Mouse (Mus musculus) limb, embryonic 12.5 days (tissue): Measurements from ENCODE around the gene Cacna1c. TPM values are rescaled to one million over a fixed set of nuclear protein-coding genes. Genes with fewer than 3 reads are reported as not detected.

Experiments used
- ATAC-seq: fragments of 200-750 bp; cut with Nextera tagmentation; 2 replicates; pipeline ENCODE4 v1.8.0; 2017; ENCODE audit warnings: low read depth, moderate TSS enrichment; ENCODE audit not compliant: insufficient number of reproducible peaks, insufficient read depth, low FRiP score, low TSS enrichment
- H3K27ac ChIP-seq: fragments of 300-500 bp; sonication (generic); 2 replicates; pipeline ENCODE4 v1.5.1; 2016; ENCODE audit warnings: mild to moderate bottlenecking, moderate library complexity
- H3K27me3 ChIP-seq: fragments of 300-500 bp; sonication (generic); 2 replicates; pipeline ENCODE4 v1.6.1; 2016; ENCODE audit warnings: mild to moderate bottlenecking, moderate library complexity
- H3K36me3 ChIP-seq: fragments of 300-500 bp; sonication (generic); 2 replicates; pipeline ENCODE4 v1.6.1; 2016; ENCODE audit warnings: mild to moderate bottlenecking, moderate library complexity
- H3K4me1 ChIP-seq: fragments of 300-500 bp; sonication (generic); replicated peaks from 2 replicates; pipeline ENCODE4 v1.6.1; 2016
- H3K4me2 ChIP-seq: fragments of 300-500 bp; sonication (generic); 2 replicates; pipeline ENCODE4 v1.6.1; 2016; ENCODE audit warnings: mild to moderate bottlenecking, moderate library complexity
- H3K4me3 ChIP-seq: fragments of 300-500 bp; sonication (generic); replicated peaks from 2 replicates; pipeline ENCODE4 v1.5.1; 2016; ENCODE audit warnings: mild to moderate bottlenecking
- H3K9ac ChIP-seq: fragments of 300-500 bp; sonication (generic); replicated peaks from 2 replicates; pipeline ENCODE4 v1.6.1; 2016; ENCODE audit warnings: mild to moderate bottlenecking, moderate library complexity
- H3K9me3 ChIP-seq: fragments of 300-500 bp; sonication (generic); 2 replicates; pipeline ENCODE4 v1.6.1; 2016; ENCODE audit warnings: mild to moderate bottlenecking, moderate library complexity
- WGBS: fragments of 180-500 bp; shearing (Covaris S2); methylation state at CpG from one replicate; pipeline ENCODE4 v1.1.7; 2016; 5-methylcytosine and 5-hydroxymethylcytosine counted together
- polyA plus RNA-seq: library from polyadenylated mRNA; unstranded; fragments of >200 nt; fragmentation: Nextera tagmentation; extraction: Ambion mirVana; gene quantifications from 2 replicates; pipeline ENCODE4 v1.2.1, GENCODE M21; 2016

Cacna1c gene
- polyA plus RNA-seq, 1 experiment from 2014 or later: 13.8 TPM

DNA sequence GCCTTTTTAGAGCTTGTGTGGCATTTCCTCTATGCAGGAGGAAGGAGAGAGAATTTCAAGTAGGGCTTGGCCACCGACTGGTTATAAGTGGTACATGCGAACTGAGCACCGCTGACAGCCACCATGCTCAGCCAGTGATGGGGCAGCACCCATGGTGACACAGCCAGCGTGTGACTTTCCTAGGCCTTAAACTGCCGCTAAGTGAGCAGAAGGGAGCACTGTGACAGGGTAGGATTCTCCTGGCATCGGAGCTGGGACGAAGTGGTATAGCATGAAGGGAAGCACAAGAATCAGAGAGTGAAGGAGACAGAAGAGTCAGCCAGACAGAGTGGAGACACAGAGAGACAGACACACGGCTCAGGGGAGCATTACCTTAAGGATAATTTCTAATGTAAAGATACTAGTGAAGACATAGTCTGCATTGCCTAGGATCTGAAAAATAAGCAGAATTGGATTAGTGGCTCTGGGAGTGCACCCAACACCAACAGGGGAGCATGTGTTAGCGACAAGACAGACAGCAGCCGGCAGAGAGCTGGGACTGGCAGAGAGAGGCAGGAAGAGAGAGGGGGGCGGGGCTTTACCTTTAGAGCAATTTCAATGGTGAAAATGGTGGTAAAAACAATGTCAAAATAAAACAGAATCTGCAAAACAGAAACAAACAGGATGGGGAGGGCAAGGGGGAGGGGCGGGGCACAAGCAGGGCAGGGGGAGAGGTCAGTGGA, 522.1 kb downstream of the Cacna1c start:
- Histone ChIP-seq H3K36me3 (peaks cover 47% of the 10 kb centered on the region), H3K9ac (no peak overlapping the region), H3K27me3 (no peaks in the 10 kb centered on the region), H3K9me3 (no peaks in the 10 kb centered on the region), H3K4me2 (no peak overlapping the region), H3K27ac (no peak overlapping the region), H3K4me3 (no peak overlapping the region), H3K4me1 (no peaks in the 10 kb centered on the region)
- ATAC-seq: no peak
- 82% methylated on average over 12 of the region's 12 CpGs for WGBS

DNA sequence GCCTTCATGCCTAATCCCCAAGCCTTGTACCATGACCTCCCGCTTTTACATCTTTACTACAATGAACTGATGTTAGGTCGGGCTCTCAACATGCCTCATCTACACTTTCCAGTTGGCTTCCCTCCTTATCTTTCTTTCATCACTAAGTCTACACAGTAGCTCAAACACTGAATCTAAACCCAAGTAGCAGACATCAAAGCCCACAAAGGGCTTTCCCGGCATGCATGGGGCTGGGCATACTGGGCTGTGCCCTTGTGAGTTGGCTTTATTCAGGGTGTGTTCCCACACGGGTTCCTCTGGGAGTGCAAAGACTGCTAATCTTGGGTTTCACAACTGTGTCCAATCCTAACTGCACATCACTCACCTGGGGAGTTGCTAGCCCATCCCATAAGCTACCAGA, 542.9 kb downstream of the Cacna1c start:
- Histone ChIP-seq H3K27ac (no peak overlapping the region), H3K4me2 (no peak overlapping the region), H3K4me3 (no peak overlapping the region), H3K9me3 (no peaks in the 10 kb centered on the region), H3K9ac (no peak overlapping the region), H3K36me3 (peaks cover 79% of the 10 kb centered on the region), H3K4me1 (no peaks in the 10 kb centered on the region), H3K27me3 (no peaks in the 10 kb centered on the region)
- 89% methylated on average over 4 of the region's 4 CpGs for WGBS
- ATAC-seq: no peak

DNA sequence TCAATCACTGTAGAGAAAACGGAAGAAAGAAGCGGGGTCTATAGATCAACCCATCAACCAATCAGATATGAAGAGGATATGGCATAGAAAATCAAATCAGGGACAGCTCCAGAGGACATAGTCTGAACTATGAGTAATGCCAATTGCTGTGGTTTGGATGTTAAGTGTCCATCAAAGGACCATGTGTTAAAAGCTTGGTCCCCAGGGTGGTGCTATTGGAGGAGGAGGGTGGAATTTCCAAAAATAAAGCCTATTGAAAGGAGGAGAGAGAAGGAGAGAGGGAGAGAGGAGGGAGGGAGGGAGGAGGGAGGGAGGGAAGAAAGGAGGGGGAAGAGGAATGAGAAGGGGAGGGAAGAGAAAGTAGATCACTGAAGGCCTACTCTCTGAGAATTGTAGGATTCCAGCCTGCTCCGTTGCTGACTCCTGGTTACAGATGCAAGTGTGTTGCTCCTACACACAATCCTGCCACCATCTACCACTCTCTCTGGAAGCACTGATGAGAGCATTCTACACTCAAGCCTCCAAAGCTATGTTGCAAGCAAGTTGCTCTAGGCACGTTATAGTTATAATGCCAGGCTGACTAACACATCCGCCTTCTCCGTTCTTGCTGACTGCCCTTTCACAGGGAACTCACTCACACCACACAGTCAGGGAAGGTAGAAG, 547.0 kb downstream of the Cacna1c start:
- no peak overlapping the region for H3K4me3 ChIP-seq
- no peak overlapping the region for H3K4me2 ChIP-seq
- no peaks in the 10 kb centered on the region for H3K9me3 ChIP-seq
- no peak for ATAC-seq
- 89% methylated on average over 6 of the region's 6 CpGs for WGBS
- H3K27me3 ChIP-seq: no peaks in the 10 kb centered on the region
- no peak overlapping the region for H3K27ac ChIP-seq
- peaks cover 57% of the 10 kb centered on the region for H3K36me3 ChIP-seq
- H3K9ac ChIP-seq: no peak overlapping the region
- no peaks in the 10 kb centered on the region; the same call in 1 of the 2 replicates for H3K4me1 ChIP-seq

DNA sequence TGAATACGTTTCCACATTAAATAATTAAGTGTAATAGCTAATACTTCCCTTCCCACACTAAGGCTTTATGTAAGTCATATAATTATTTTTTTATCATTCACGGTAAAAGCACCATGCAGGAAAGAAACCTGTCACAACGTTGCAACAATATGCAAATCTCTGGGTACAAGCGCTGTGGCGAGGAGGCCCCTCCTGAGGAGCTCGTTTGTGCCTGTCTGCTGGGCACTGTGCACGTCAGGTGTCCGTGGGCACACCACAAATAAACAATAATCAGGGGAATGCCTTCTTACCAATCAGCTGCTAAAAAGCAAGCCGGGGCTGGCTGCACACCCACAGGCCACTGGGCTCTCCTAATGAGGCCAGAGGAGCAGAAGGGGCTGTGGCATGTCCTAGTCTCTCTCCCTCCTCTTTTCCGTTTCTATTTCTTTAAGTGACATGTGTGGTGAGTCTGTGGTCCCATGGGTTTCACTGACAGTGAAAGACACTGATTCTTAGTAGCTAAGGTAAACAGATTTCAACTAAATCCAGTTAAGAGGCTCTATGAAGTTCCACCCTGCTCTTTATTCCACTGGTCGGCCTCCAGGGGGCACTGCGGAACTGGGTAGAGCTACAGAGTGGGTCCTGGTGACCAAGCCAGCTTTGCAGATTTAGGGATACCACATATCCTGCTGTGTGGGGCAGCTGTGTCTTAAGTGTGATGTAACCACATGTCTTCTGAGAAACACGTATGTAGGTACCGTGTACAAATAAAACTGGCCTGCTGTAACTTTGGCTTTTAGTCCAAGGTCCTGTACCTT, 549.8 kb downstream of the Cacna1c start:
- Histone ChIP-seq H3K9me3 (no peaks in the 10 kb centered on the region), H3K36me3 (peaks cover 37% of the 10 kb centered on the region), H3K4me3 (no peak overlapping the region), H3K4me2 (no peak overlapping the region), H3K9ac (no peak overlapping the region), H3K27me3 (no peaks in the 10 kb centered on the region), H3K4me1 (no peaks in the 10 kb centered on the region; the same call in 1 of the 2 replicates), H3K27ac (no peak overlapping the region)
- WGBS: 57% methylated on average over 14 of the region's 14 CpGs
- no peak for ATAC-seq

DNA sequence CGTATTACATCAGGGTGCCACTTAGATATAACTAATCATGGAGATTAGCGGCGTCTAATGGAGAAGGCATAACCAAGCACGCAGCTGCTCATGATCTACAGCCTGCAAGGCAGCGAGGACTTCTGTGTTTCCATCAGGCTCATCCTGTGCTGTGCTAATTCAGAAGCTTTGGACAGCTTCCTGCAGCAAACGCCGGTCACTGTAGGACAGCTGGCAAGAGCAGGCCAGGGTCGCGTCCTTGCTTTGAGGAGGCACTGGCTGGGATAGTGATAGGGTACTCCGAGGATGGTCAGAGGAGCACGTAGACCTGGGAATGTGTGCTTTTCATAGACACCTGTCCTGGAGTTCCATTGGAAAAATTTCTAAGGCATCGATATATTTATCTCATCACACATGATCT, 551.4 kb downstream of the Cacna1c start:
- Histone ChIP-seq H3K4me2 (no peak overlapping the region), H3K4me1 (no peaks in the 10 kb centered on the region; the same call in 1 of the 2 replicates), H3K9ac (no peak overlapping the region), H3K4me3 (no peak overlapping the region), H3K27me3 (no peaks in the 10 kb centered on the region), H3K27ac (no peak overlapping the region), H3K9me3 (no peaks in the 10 kb centered on the region), H3K36me3 (peaks cover 22% of the 10 kb centered on the region; the same call in 1 of the 2 replicates)
- WGBS: 90% methylated on average over 12 of the region's 12 CpGs
- ATAC-seq: no peak

DNA sequence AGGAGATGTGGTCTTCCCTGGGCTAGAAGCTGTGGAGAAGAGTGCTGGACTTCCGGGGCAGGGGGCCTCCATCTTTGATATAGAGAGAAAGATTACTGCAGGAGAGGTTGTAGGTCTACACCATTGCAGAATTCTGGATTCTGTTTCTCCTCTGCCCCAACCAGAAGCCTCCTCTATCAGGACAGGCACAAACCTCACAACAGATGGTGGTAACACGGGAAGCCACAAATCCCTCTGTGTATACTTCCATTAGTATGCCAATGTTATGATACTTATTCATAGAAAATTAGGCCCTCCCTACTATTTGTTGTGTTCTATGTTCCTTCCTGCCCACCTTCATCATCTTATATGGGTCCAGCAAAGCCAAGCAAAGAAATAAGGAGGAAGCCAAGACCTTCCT, 552.7 kb downstream of the Cacna1c start:
- ATAC-seq: no peak
- no peak overlapping the region for H3K27ac ChIP-seq
- H3K9ac ChIP-seq: no peak overlapping the region
- H3K4me2 ChIP-seq: no peak overlapping the region
- H3K4me1 ChIP-seq: peaks cover 4% of the 10 kb centered on the region; the same call in 1 of the 2 replicates
- H3K36me3 ChIP-seq: peaks cover 18% of the 10 kb centered on the region; the same call in 1 of the 2 replicates
- H3K9me3 ChIP-seq: no peaks in the 10 kb centered on the region
- WGBS: 93% methylated on average over 2 of the region's 2 CpGs
- no peaks in the 10 kb centered on the region for H3K27me3 ChIP-seq
- H3K4me3 ChIP-seq: no peak overlapping the region

DNA sequence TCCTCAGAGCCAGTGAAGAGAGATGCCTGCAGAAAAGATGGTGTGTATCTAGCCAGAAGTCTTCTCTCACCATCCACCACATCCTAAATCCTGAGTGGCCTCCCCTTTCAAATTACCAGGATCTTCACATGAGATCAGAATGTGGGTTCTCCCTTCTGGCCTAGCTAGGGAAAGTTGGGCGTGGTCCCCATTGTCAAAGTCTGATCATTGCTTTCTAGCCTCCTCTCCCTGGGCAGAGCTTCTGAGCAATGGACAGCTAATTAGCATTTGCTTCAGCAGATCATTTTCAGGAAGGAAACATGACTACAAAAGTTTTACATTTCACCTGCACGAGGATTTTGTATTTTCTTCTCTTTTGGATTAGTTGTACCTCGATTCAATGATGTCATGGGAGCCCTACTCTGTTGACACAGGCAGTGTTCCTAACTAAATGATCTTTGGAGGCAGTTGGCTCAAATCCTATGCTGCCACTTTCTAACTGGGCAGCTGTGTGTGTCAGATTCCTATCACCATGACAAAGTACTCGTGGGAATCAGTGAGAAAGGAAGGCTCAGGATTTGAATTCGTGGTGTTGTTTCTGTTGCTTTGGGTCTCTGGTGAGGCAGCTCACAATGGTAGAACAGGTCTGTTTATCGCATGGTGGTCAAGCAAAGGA, 554.4 kb downstream of the Cacna1c start:
- Histone ChIP-seq H3K4me2 (no peak overlapping the region), H3K36me3 (peaks cover 36% of the 10 kb centered on the region), H3K27me3 (no peaks in the 10 kb centered on the region), H3K9ac (no peak overlapping the region), H3K4me3 (no peak overlapping the region), H3K27ac (no peak overlapping the region), H3K4me1 (0 out of 2 replicates have a peak, but pooled peaks cover 4% of the 10 kb centered on the region), H3K9me3 (peaks cover 14% of the 10 kb centered on the region)
- no peak for ATAC-seq
- WGBS: 83% methylated on average over 6 of the region's 6 CpGs

DNA sequence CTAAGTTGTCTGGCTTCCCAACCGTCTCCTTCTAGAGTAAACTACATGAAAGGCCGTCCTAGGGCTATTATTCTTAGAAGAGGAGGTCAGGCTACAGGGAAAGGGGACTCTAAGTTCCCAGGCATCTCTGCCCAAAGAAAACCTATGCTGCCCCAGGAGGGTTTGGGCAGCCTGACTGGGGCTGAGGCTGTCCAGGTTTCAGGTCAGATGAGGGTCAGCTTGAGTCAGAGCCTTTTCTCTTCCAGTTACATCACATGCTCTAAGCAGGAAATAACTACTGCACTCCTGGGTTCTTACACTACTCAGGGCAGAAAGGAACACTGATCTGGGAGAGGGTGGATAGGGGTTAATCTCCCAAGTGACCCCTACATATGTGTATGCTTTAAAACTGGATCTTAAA, 556.4 kb downstream of the Cacna1c start:
- no peak overlapping the region for H3K9ac ChIP-seq
- no peak for ATAC-seq
- no peak overlapping the region for H3K4me3 ChIP-seq
- WGBS: 31% methylated on average over 2 of the region's 2 CpGs
- no peak overlapping the region for H3K4me2 ChIP-seq
- H3K27ac ChIP-seq: no peak overlapping the region
- peaks cover 32% of the 10 kb centered on the region for H3K36me3 ChIP-seq
- H3K27me3 ChIP-seq: no peaks in the 10 kb centered on the region
- H3K4me1 ChIP-seq: 0 out of 2 replicates have a peak, but pooled peaks cover 4% of the 10 kb centered on the region
- H3K9me3 ChIP-seq: peaks cover 17% of the 10 kb centered on the region

DNA sequence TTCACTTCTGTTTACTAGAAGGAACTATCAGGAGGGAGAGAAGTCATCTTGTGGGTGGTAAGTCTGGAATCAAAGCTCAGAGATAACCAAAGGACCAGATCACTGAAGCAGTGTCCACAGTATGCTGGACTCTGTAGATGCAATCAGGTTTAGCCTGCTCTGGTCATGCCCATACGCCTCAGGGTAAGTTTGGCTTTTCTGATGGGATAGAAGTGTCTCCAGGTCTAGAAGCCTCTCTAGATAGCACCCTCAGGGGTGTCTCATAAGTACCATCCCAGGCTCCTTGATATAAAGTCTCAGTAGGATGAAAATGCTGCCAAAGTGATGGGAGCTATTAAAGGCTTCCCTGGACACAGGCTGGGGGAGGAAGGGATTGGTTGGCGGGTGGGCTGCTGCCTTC, 557.3 kb downstream of the Cacna1c start:
- Histone ChIP-seq H3K4me3 (no peak overlapping the region), H3K9ac (no peak overlapping the region), H3K4me1 (0 out of 2 replicates have a peak, but pooled peaks cover 4% of the 10 kb centered on the region), H3K27ac (no peak overlapping the region), H3K4me2 (no peak overlapping the region), H3K36me3 (peaks cover 28% of the 10 kb centered on the region), H3K9me3 (peaks cover 17% of the 10 kb centered on the region), H3K27me3 (no peaks in the 10 kb centered on the region)
- WGBS: 83% methylated on average over 2 of the region's 2 CpGs
- no peak for ATAC-seq

DNA sequence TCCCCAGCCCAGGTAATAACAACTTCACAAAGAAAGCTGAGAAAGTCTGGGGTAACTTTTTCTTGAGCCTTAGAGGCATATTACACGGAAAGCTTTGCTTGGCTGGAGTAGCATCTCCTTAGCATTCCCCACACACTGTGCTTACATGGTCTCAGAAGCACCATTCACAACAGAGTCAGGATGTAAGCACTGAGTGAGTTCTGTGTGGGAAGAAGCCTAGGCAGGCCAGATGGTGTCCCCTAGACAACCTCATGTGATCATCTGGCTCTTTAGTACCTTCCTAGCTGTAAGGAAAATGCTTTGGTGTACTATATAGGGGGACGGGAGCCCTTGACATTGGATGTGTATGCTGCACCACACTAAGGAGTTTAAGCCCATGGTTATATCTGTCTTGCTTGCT, 563.7 kb downstream of the Cacna1c start:
- H3K9me3 ChIP-seq: peaks cover 8% of the 10 kb centered on the region
- no peak overlapping the region for H3K4me3 ChIP-seq
- WGBS: 84% methylated on average over 2 of the region's 2 CpGs
- no peak for ATAC-seq
- H3K27ac ChIP-seq: no peak overlapping the region
- H3K4me2 ChIP-seq: no peak overlapping the region
- peaks cover 18% of the 10 kb centered on the region for H3K36me3 ChIP-seq
- no peak overlapping the region for H3K9ac ChIP-seq
- no peaks in the 10 kb centered on the region for H3K4me1 ChIP-seq
- no peaks in the 10 kb centered on the region for H3K27me3 ChIP-seq

DNA sequence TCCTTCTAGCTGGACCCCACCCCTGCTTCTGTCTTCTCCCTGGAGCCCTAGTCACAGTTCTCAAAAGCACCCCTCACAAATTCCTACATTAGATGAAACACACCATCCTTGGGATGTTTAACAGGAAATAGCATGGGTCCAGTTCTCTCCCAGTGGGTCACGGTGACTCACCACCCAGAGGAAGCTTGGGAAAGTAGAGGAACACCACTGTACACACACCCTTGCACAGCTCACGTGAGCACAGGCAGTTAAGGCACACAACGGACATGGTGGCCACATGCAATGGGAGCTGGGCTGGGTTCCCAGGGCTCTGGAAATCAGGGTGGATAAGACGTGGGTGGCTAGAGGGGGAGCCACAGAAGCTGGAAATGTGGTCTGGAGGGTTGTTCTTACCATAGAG, 566.2 kb downstream of the Cacna1c start:
- 86% methylated on average over 4 of the region's 4 CpGs for WGBS
- ATAC-seq: no peak
- Histone ChIP-seq H3K36me3 (peaks cover 8% of the 10 kb centered on the region; the same call in 1 of the 2 replicates), H3K27ac (no peak overlapping the region), H3K9ac (no peak overlapping the region), H3K4me1 (no peaks in the 10 kb centered on the region), H3K4me3 (no peak overlapping the region), H3K9me3 (no peaks in the 10 kb centered on the region), H3K4me2 (no peak overlapping the region), H3K27me3 (no peaks in the 10 kb centered on the region)
